14 mouse cellular contexts compared by ENCODE assay signal in the genomic region with DNA sequence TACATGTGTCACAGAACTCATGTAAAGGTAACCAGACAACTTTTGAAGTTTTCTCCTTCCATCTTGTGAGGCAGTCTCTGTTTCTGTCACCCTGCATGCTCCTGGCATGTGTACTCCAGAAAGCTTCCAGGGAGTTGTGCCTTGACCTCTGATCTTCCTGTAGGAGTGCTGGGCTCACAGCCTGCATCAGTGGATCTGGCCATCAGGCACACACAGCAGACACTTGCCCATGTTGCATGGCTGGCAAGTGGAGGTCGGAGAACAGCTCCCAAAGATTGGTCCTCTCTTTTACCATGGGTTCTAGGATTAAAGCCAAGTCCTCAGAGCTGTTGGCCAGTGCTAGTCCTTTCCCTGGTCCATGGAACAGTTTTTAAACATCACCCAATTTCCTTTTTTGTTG. TPM values are rescaled to one million over a fixed set of nuclear protein-coding genes. Genes with fewer than 3 reads are reported as not detected.
A peak's percentile ranks its signal among the peaks of the same experiment; 100 is the strongest.
DNase-seq lines count a peak whose midpoint lies in the region; ATAC-seq and TF ChIP-seq lines count a peak whose summit lies in the region.
"Had no signal": no experiment of that assay in that cellular context is flagged by ENCODE, and none has a peak within 500 bp of the region (broad histone marks: within the 10 kb centered on the region; RNA-seq: fewer than 3 reads in every experiment).

No protein-coding gene starts in this region.

- 83% methylated on average over 1 of the region's 1 CpGs for WGBS in kidney, postnatal 0 days

- H3K9ac ChIP-seq in kidney, postnatal 0 days (ENCODE audit: low read depth, low read length), result no peak overlapping the region
- H3K9ac ChIP-seq: forebrain, postnatal 0 days; limb, embryonic 13.5 days had no signal

- no peaks in the 10 kb centered on the region for H3K27me3 ChIP-seq in kidney, postnatal 0 days (ENCODE audit: insufficient read depth, low read length)
- H3K27me3 ChIP-seq: limb, embryonic 13.5 days had no signal

- TF ChIP-seq CTCF in kidney, postnatal 0 days (IDR thresholded peaks at IDR 0.05; ENCODE audit: low read depth), result no peak

- no peaks in the 10 kb centered on the region for H3K36me3 ChIP-seq in kidney, postnatal 0 days (ENCODE audit: insufficient read depth, low read length)

- intact Hi-C loops in heart, postnatal 36 days (cut with DNase I), result loop anchor here (2.0 kb wide), 1 partner anchor 38 kb away; no protein-coding TSS in a partner anchor

- no peaks in the 10 kb centered on the region for H3K9me3 ChIP-seq in kidney, postnatal 0 days (replicated peaks; ENCODE audit: low read length)
- H3K9me3 ChIP-seq: limb, embryonic 13.5 days had no signal

- H3K4me3 ChIP-seq in kidney, postnatal 0 days (replicated peaks; ENCODE audit: low read depth, low read length), result no peak overlapping the region
- H3K4me3 ChIP-seq: left cerebral cortex, adult 2 months; limb, embryonic 13.5 days had no signal

- H3K4me1 ChIP-seq in kidney, postnatal 0 days (replicated peaks; ENCODE audit: insufficient read depth, low read length), result peaks cover 27% of the 10 kb centered on the region

- no peak for ATAC-seq in kidney, postnatal 0 days (replicated peaks; ENCODE audit: low FRiP score, low read depth)
- ATAC-seq: forebrain, postnatal 0 days; midbrain, embryonic 16.5 days had no signal

- peak overlapping the region; percentile 69; the same call in 1 of the 2 replicates for H3K27ac ChIP-seq in kidney, postnatal 0 days
- H3K27ac ChIP-seq: left cerebral cortex, adult 2 months; limb, embryonic 13.5 days had no signal

- H3K4me2 ChIP-seq in kidney, postnatal 0 days (ENCODE audit: low read length), result no peak overlapping the region
- H3K4me2 ChIP-seq: limb, embryonic 13.5 days had no signal

- DNase-seq in heart, adult 18-20 months, result peak; percentile 31 to 32
- DNase-seq in heart, postnatal 36 days, result no peak
- DNase-seq in kidney, postnatal 0 days (ENCODE audit: low spot score), result no peak
- DNase-seq in kidney, postnatal 10 days, result no peak
- DNase-seq in 3T3-L1 (ENCODE audit: low read depth, low spot score) (peak; percentile 32), adipocyte (ENCODE audit: low spot score) (peak; percentile 47)
- DNase-seq in frontal cortex, postnatal 10 days (ENCODE audit: low spot score in 2 of 2), result no peak
- DNase-seq: forebrain, postnatal 0 days; gastrocnemius, postnatal 36 days; right cerebral cortex, adult 18-20 months; thymus, adult 18-20 months had no signal

RNA-seq across cellular contexts. Expression of a gene that starts 44.2 kb away (rescaled TPM):
- total RNA-seq in heart, adult 18-20 months (2021), result 10 to 100 TPM; 15.6 to 18.4 TPM
- 10 to 100 TPM; 18.8 to 21.1 TPM for total RNA-seq in heart, postnatal 36 days (2021)
- 36.2 and 39.1 TPM in 2 replicates for polyA plus RNA-seq in kidney, postnatal 0 days (2015; fragmentation: Nextera tagmentation; extraction: Ambion mirVana)

RNA-seq across cellular contexts. Expression of a gene that starts 44.7 kb away (rescaled TPM):
- 10 to 100 TPM; 34.9 to 35.1 TPM for total RNA-seq in heart, adult 18-20 months (2021)
- 10 to 100 TPM; 38.4 to 42.0 TPM for total RNA-seq in heart, postnatal 36 days (2021)
- polyA plus RNA-seq in kidney, postnatal 0 days (2015; fragmentation: Nextera tagmentation; extraction: Ambion mirVana), result 11.6 and 12.2 TPM in 2 replicates

Comparison
In these comparisons a context has a peak if more than half of its experiments do, and no peak if none do; other contexts are left out.
1. DNase-seq: peak in heart, adult 18-20 months (2 of 2), 3T3-L1 (single experiment) and adipocyte (single experiment); none in heart, postnatal 36 days (0 of 2), kidney, postnatal 0 days (single experiment), kidney, postnatal 10 days (single experiment) and frontal cortex, postnatal 10 days (0 of 2).